Mouse (Mus musculus): ENCODE measurements around the gene Zzz3. TPM values are rescaled to one million over a fixed set of nuclear protein-coding genes. Genes with fewer than 3 reads are reported as not detected.

The Zzz3 gene
- polyA plus RNA-seq, 1 experiment from 2014 or later: 36.0 TPM

- H3K4me3 ChIP-seq: no peak overlapping the region
- 87% methylated on average over 5 of the region's 5 CpGs for WGBS
- H3K27ac ChIP-seq: no peak overlapping the region
- no peaks in the 10 kb centered on the region for H3K27me3 ChIP-seq
- H3K9ac ChIP-seq: no peak overlapping the region
- peaks cover 13% of the 10 kb centered on the region for H3K4me1 ChIP-seq (replicated peaks)
- H3K9me3 ChIP-seq: no peaks in the 10 kb centered on the region
- no peak overlapping the region for H3K4me2 ChIP-seq
- no peak for ATAC-seq (ENCODE audit: low FRiP score)
- H3K36me3 ChIP-seq: no peaks in the 10 kb centered on the region
These were observed 95.2 kb downstream of the Zzz3 start for GRCm38 (mm10) chr3:152490423-152490822.

GRCm38 (mm10) chr3:152492241-152492640 lies 97.0 kb downstream of the Zzz3 start:
- H3K9me3 ChIP-seq: no peaks in the 10 kb centered on the region
- ATAC-seq (ENCODE audit: low FRiP score): no peak

GRCm38 (mm10) chr3:152493813-152494212 lies 98.5 kb downstream of the Zzz3 start:
- no peaks in the 10 kb centered on the region for H3K27me3 ChIP-seq
- no peak overlapping the region for H3K27ac ChIP-seq
- peaks cover 20% of the 10 kb centered on the region for H3K4me1 ChIP-seq (replicated peaks)
- no peaks in the 10 kb centered on the region for H3K36me3 ChIP-seq
- H3K4me2 ChIP-seq: no peak overlapping the region
- 68% methylated on average over 2 of the region's 2 CpGs for WGBS
- H3K9me3 ChIP-seq: no peaks in the 10 kb centered on the region
- no peak overlapping the region for H3K9ac ChIP-seq
- ATAC-seq (ENCODE audit: low FRiP score): no peak
- no peak overlapping the region for H3K4me3 ChIP-seq

More at GRCm38 (mm10) chr3:152492241-152492640, 97.0 kb downstream of the Zzz3 start:
- H3K4me2 ChIP-seq: no peak overlapping the region
- H3K4me1 ChIP-seq (replicated peaks): peaks cover 20% of the 10 kb centered on the region
- H3K27ac ChIP-seq: no peak overlapping the region
- no peak overlapping the region for H3K9ac ChIP-seq
- H3K4me3 ChIP-seq: no peak overlapping the region
- H3K27me3 ChIP-seq: no peaks in the 10 kb centered on the region
- H3K36me3 ChIP-seq: no peaks in the 10 kb centered on the region
- WGBS: 87% methylated on average over 6 of the region's 6 CpGs

- peak; percentile 54; the same call in 1 of the 2 replicates for ATAC-seq (ENCODE audit: low FRiP score)
- H3K4me2 ChIP-seq: no peak overlapping the region
- H3K9me3 ChIP-seq: no peaks in the 10 kb centered on the region
- 42% methylated on average over 12 of the region's 12 CpGs for WGBS
- H3K4me3 ChIP-seq: no peak overlapping the region
- no peak overlapping the region for H3K9ac ChIP-seq
- H3K27me3 ChIP-seq: no peaks in the 10 kb centered on the region
- H3K36me3 ChIP-seq: no peaks in the 10 kb centered on the region
- H3K27ac ChIP-seq: peak overlapping the region; percentile 61
- peaks cover 20% of the 10 kb centered on the region for H3K4me1 ChIP-seq (replicated peaks)
These were observed 99.5 kb downstream of the Zzz3 start for GRCm38 (mm10) chr3:152494667-152495360.

GRCm38 (mm10) chr3:152495415-152495898 lies 100.2 kb downstream of the Zzz3 start:
- Histone ChIP-seq H3K4me3 (no peak overlapping the region), H3K27me3 (no peaks in the 10 kb centered on the region), H3K36me3 (no peaks in the 10 kb centered on the region), H3K9ac (no peak overlapping the region), H3K9me3 (no peaks in the 10 kb centered on the region), H3K27ac (peak overlapping the region; percentile 61), H3K4me1 (replicated peaks) (peaks cover 20% of the 10 kb centered on the region), H3K4me2 (no peak overlapping the region)
- ATAC-seq (ENCODE audit: low FRiP score): peak; percentile 59
- WGBS: 44% methylated on average over 8 of the region's 8 CpGs

- H3K9me3 ChIP-seq: no peaks in the 10 kb centered on the region
- no peaks in the 10 kb centered on the region for H3K36me3 ChIP-seq
- no peaks in the 10 kb centered on the region for H3K27me3 ChIP-seq
- peaks cover 20% of the 10 kb centered on the region for H3K4me1 ChIP-seq (replicated peaks)
- ATAC-seq (ENCODE audit: low FRiP score): no peak
- H3K4me2 ChIP-seq: no peak overlapping the region
- H3K4me3 ChIP-seq: no peak overlapping the region
- 61% methylated on average over 7 of the region's 7 CpGs for WGBS
- no peak overlapping the region for H3K27ac ChIP-seq
- no peak overlapping the region for H3K9ac ChIP-seq
These were observed 101.8 kb downstream of the Zzz3 start for GRCm38 (mm10) chr3:152497084-152497483.

GRCm38 (mm10) chr3:152497842-152498241 lies 102.6 kb downstream of the Zzz3 start:
- ATAC-seq (ENCODE audit: low FRiP score): no peak
- no peaks in the 10 kb centered on the region for H3K27me3 ChIP-seq

GRCm38 (mm10) chr3:152498968-152499696 lies 103.9 kb downstream of the Zzz3 start:
- Histone ChIP-seq H3K4me3 (no peak overlapping the region), H3K9me3 (no peaks in the 10 kb centered on the region), H3K36me3 (no peaks in the 10 kb centered on the region), H3K27ac (no peak overlapping the region), H3K9ac (no peak overlapping the region), H3K4me1 (replicated peaks) (peaks cover 20% of the 10 kb centered on the region), H3K27me3 (no peaks in the 10 kb centered on the region), H3K4me2 (no peak overlapping the region)
- WGBS: 81% methylated on average over 2 of the region's 2 CpGs
- no peak for ATAC-seq (ENCODE audit: low FRiP score)

More at GRCm38 (mm10) chr3:152497842-152498241, 102.6 kb downstream of the Zzz3 start:
- Histone ChIP-seq H3K9me3 (no peaks in the 10 kb centered on the region), H3K9ac (no peak overlapping the region), H3K4me3 (no peak overlapping the region), H3K4me2 (no peak overlapping the region), H3K36me3 (no peaks in the 10 kb centered on the region), H3K4me1 (replicated peaks) (peaks cover 20% of the 10 kb centered on the region), H3K27ac (no peak overlapping the region)
- 88% methylated on average over 2 of the region's 2 CpGs for WGBS

GRCm38 (mm10) chr3:152507900-152508299 lies 112.6 kb downstream of the Zzz3 start:
- no peak for ATAC-seq (ENCODE audit: low FRiP score)
- WGBS: 58% methylated on average over 8 of the region's 8 CpGs
- no peak overlapping the region for H3K4me2 ChIP-seq
- no peak overlapping the region for H3K4me3 ChIP-seq
- no peaks in the 10 kb centered on the region for H3K9me3 ChIP-seq
- no peaks in the 10 kb centered on the region for H3K36me3 ChIP-seq
- H3K27me3 ChIP-seq: no peaks in the 10 kb centered on the region
- H3K27ac ChIP-seq: no peak overlapping the region
- no peak overlapping the region for H3K9ac ChIP-seq
- peaks cover 10% of the 10 kb centered on the region; the same call in 1 of the 2 replicates for H3K4me1 ChIP-seq (replicated peaks)

GRCm38 (mm10) chr3:152508419-152508993 lies 113.2 kb downstream of the Zzz3 start:
- ATAC-seq (ENCODE audit: low FRiP score): no peak
- 38% methylated on average over 12 of the region's 12 CpGs for WGBS

GRCm38 (mm10) chr3:152509268-152509667 lies 114.0 kb downstream of the Zzz3 start:
- ATAC-seq (ENCODE audit: low FRiP score): no peak
- no peak overlapping the region for H3K9ac ChIP-seq
- H3K4me3 ChIP-seq: no peak overlapping the region
- no peaks in the 10 kb centered on the region for H3K9me3 ChIP-seq
- 86% methylated on average over 7 of the region's 7 CpGs for WGBS
- H3K27ac ChIP-seq: no peak overlapping the region
- peaks cover 10% of the 10 kb centered on the region; the same call in 1 of the 2 replicates for H3K4me1 ChIP-seq (replicated peaks)
- H3K4me2 ChIP-seq: no peak overlapping the region
- H3K27me3 ChIP-seq: no peaks in the 10 kb centered on the region
- H3K36me3 ChIP-seq: no peaks in the 10 kb centered on the region

More at GRCm38 (mm10) chr3:152508419-152508993, 113.2 kb downstream of the Zzz3 start:
- H3K36me3 ChIP-seq: no peaks in the 10 kb centered on the region
- no peak overlapping the region for H3K4me3 ChIP-seq
- H3K4me1 ChIP-seq (replicated peaks): peaks cover 10% of the 10 kb centered on the region; the same call in 1 of the 2 replicates
- peak overlapping the region; percentile 7; the same call in 1 of the 2 replicates for H3K4me2 ChIP-seq
- no peak overlapping the region for H3K27ac ChIP-seq
- H3K9me3 ChIP-seq: no peaks in the 10 kb centered on the region
- no peaks in the 10 kb centered on the region for H3K27me3 ChIP-seq
- H3K9ac ChIP-seq: no peak overlapping the region
